Mouse (Mus musculus): ENCODE data around the gene Tmem106a.

- peak; percentile 64; the same call in 1 of the 2 replicates for TF ChIP-seq ZNF384 (IDR thresholded peaks at IDR 0.05; ENCODE audit: low read depth, low read length)
- no peak for TF ChIP-seq MAFK (IDR thresholded peaks at IDR 0.05; ENCODE audit: insufficient read depth, low read depth, low read length)
- no peak for TF ChIP-seq CHD2 (IDR thresholded peaks at IDR 0.05; ENCODE audit: low read depth, low read length)
- no peak for TF ChIP-seq HCFC1 (IDR thresholded peaks at IDR 0.05; ENCODE audit: borderline replicate concordance, insufficient read depth, low read length)
Observed at GRCm38 (mm10) chr11:101582054-101583035, at the start of gene Tmem106a.

All from ES-E14 (cell line).